ENCODE assay signal across 34 mouse cellular contexts in genomic region chr19:30950610-30951009, GRCm38 (mm10).
"Had no signal": no experiment of that assay in that cellular context is flagged by ENCODE, and none has a peak within 500 bp of the region (broad histone marks: within the 10 kb centered on the region; RNA-seq: fewer than 3 reads in every experiment).

No protein-coding gene starts in this region.

- DNase-seq: heart, postnatal 10 days; heart, postnatal 14 days; heart, postnatal 36 days; heart, postnatal 4 days; kidney, adult 11 months; kidney, adult 18-20 months; kidney, adult 2 months; kidney, adult 8-10 months; kidney, adult 9 months; kidney, postnatal 10 days; kidney, postnatal 14 days; kidney, postnatal 25 days; kidney, postnatal 36 days; kidney, postnatal 4 days; layer of hippocampus, adult 9-11 months; layer of hippocampus, postnatal 36 days had no signal

- ATAC-seq: hindbrain, embryonic 16.5 days; hindbrain, postnatal 0 days; inflammation-experienced regulatory T-cells, adult 6 months; intestine, embryonic 15.5 days; intestine, embryonic 16.5 days had no signal

- H3K27ac ChIP-seq: heart, embryonic 10.5 days; heart, embryonic 13.5 days; heart, embryonic 15.5 days; hindbrain, embryonic 10.5 days; hindbrain, embryonic 12.5 days; hindbrain, embryonic 13.5 days; hindbrain, embryonic 14.5 days; hindbrain, embryonic 15.5 days; hindbrain, postnatal 0 days; intestine, embryonic 15.5 days; kidney, embryonic 15.5 days; kidney, postnatal 0 days; layer of hippocampus, adult 2 months had no signal

- H3K4me1 ChIP-seq: heart, embryonic 10.5 days; heart, embryonic 12.5 days; heart, embryonic 13.5 days; heart, embryonic 15.5 days; hindbrain, embryonic 10.5 days; hindbrain, embryonic 12.5 days; hindbrain, embryonic 13.5 days; hindbrain, embryonic 15.5 days; intestine, embryonic 15.5 days; kidney, embryonic 15.5 days had no signal

- H3K9ac ChIP-seq: heart, embryonic 12.5 days; heart, embryonic 13.5 days; heart, embryonic 15.5 days; hindbrain, embryonic 12.5 days; hindbrain, embryonic 13.5 days; hindbrain, embryonic 14.5 days; hindbrain, embryonic 15.5 days; intestine, embryonic 15.5 days; kidney, embryonic 15.5 days had no signal

- H3K4me2 ChIP-seq: heart, embryonic 11.5 days; heart, embryonic 12.5 days; heart, embryonic 13.5 days; heart, embryonic 15.5 days; hindbrain, embryonic 12.5 days; hindbrain, embryonic 13.5 days; hindbrain, embryonic 14.5 days; hindbrain, embryonic 15.5 days; intestine, embryonic 15.5 days; kidney, embryonic 15.5 days had no signal

- H3K36me3 ChIP-seq: heart, embryonic 10.5 days; heart, embryonic 12.5 days; heart, embryonic 13.5 days; heart, embryonic 15.5 days; hindbrain, embryonic 10.5 days; hindbrain, embryonic 12.5 days; hindbrain, embryonic 13.5 days; hindbrain, embryonic 15.5 days; intestine, embryonic 15.5 days; kidney, embryonic 15.5 days had no signal

- H3K4me3 ChIP-seq: heart, embryonic 10.5 days; heart, embryonic 12.5 days; heart, embryonic 13.5 days; heart, embryonic 15.5 days; hindbrain, embryonic 10.5 days; hindbrain, embryonic 12.5 days; hindbrain, embryonic 13.5 days; hindbrain, embryonic 15.5 days; intestine, embryonic 15.5 days; kidney, embryonic 15.5 days; layer of hippocampus, adult 2 months had no signal

- H3K27me3 ChIP-seq: heart, embryonic 12.5 days; heart, embryonic 13.5 days; heart, embryonic 15.5 days; hindbrain, embryonic 12.5 days; hindbrain, embryonic 13.5 days; hindbrain, embryonic 15.5 days; intestine, embryonic 15.5 days; kidney, embryonic 15.5 days had no signal

- H3K9me3 ChIP-seq: heart, embryonic 10.5 days; heart, embryonic 12.5 days; heart, embryonic 13.5 days; heart, embryonic 15.5 days; hindbrain, embryonic 10.5 days; hindbrain, embryonic 12.5 days; hindbrain, embryonic 13.5 days; hindbrain, embryonic 15.5 days; intestine, embryonic 15.5 days; kidney, embryonic 15.5 days had no signal
